Mouse (Mus musculus): ENCODE data around the gene Spop.

DNA sequence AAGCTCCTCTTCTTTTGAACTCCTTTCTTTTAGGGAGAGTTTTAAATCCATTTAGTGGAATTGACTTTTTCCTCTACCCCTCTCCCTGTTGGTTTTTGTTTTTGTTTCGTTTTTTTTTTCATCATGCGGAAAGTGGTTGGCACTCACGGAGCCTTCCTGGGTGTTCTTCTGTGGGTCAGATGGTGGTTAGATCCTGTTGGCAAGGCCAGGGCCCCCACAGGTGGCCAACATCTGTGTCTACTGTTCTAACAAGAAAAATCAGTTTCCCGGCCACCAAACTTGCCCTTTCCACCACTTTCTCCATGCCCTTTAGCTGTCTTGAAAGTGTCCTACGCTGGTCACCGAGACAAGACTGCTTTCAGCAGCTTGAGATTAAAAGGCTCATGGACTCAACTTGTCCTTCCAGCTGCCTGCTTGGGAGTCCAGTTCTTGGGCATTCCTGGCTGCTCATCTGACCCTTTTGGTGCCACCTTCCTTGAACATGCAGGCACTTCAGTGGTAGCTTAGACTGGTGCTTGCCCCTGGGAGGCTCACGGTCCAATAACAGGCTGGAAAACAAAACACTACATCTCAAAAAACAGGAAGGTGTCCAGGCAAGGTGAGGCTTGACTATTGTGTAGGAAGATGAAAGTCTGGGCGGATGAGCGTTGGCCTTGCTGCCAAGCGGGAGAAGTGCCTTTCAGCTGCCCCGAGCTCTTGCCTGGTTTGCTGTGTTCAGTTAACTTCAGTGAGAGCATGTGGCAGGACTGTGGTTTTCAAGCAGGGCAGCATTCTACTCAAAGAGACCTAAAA is 21.0 kb upstream of the Spop start:
- TF ChIP-seq POLR2A (IDR thresholded peaks at IDR 0.05; ENCODE audit: borderline replicate concordance, extremely low read depth, insufficient read depth, insufficient read length, poor library complexity, severe bottlenecking) (no peak), CTCF (IDR thresholded peaks at IDR 0.05; ENCODE audit: borderline replicate concordance, extremely low read depth, insufficient read depth, insufficient read length) (no peak)
